Mouse (Mus musculus) liver, embryonic 15.5 days (tissue): ENCODE measurements around the gene Dis3l. TPM values are rescaled to one million over a fixed set of nuclear protein-coding genes. Genes with fewer than 3 reads are reported as not detected.

Experiments
- polyA plus RNA-seq: library from polyadenylated mRNA; unstranded; fragments of >200 nt; fragmentation: Nextera tagmentation; extraction: Ambion mirVana; gene quantifications from 2 replicates; pipeline ENCODE4 v1.2.1, GENCODE M21; 2015

Gene Dis3l
- polyA plus RNA-seq, 1 experiment from 2014 or later: 8.5 TPM

Other genes starting within 250 kb of the Dis3l start
- gene Lctl, start 224.1 kb downstream of the Dis3l start, polyA plus RNA-seq: not detected in 2 replicates
- 13.1 and 13.2 TPM in 2 replicates for gene Zwilch, start 168.2 kb downstream of the Dis3l start, polyA plus RNA-seq
- gene Rpl4, start 167.9 kb downstream of the Dis3l start, polyA plus RNA-seq: 635 and 656 TPM in 2 replicates
- gene Snapc5, start 162.0 kb downstream of the Dis3l start, polyA plus RNA-seq: 10.5 and 11.2 TPM in 2 replicates
- 0.44 and 0.64 TPM in 2 replicates for gene Uchl4, start 106.1 kb downstream of the Dis3l start, polyA plus RNA-seq
- gene Map2k1, start 87.7 kb downstream of the Dis3l start, polyA plus RNA-seq: 30.1 and 30.9 TPM in 2 replicates
- gene Tipin, start 59.7 kb downstream of the Dis3l start, polyA plus RNA-seq: 170 and 187 TPM in 2 replicates
- 0.51 and 0.83 TPM in 2 replicates for gene Megf11, start 44.3 kb upstream of the Dis3l start, polyA plus RNA-seq